Mouse (Mus musculus) hindbrain, embryonic 13.5 days (tissue): Measurements from ENCODE around the gene Per1. TPM values are rescaled to one million over a fixed set of nuclear protein-coding genes. Genes with fewer than 3 reads are reported as not detected.
"Not testable (repeated sequence)": the region's sequence is repeated elsewhere in the genome, so short reads cannot be mapped to it uniquely, and the experiment has no call there.

Source experiments
- ATAC-seq: fragments of 200-750 bp; cut with Nextera tagmentation; 2 replicates; pipeline ENCODE4 v1.8.0; 2017; ENCODE audit warnings: moderate TSS enrichment; ENCODE audit not compliant: low FRiP score
- H3K27ac ChIP-seq: fragments of 300-500 bp; sonication (generic); 2 replicates; pipeline ENCODE4 v1.5.1; 2015; ENCODE audit warnings: inconsistent platforms, mild to moderate bottlenecking, moderate library complexity
- H3K27me3 ChIP-seq: fragments of 300-500 bp; sonication (generic); 2 replicates; pipeline ENCODE4 v1.6.1; 2015; ENCODE audit warnings: mild to moderate bottlenecking, inconsistent platforms
- H3K36me3 ChIP-seq: fragments of 300-500 bp; sonication (generic); 2 replicates; pipeline ENCODE4 v1.6.1; 2015; ENCODE audit warnings: mild to moderate bottlenecking, inconsistent platforms
- H3K4me1 ChIP-seq: fragments of 300-500 bp; sonication (generic); replicated peaks from 2 replicates; pipeline ENCODE4 v1.6.1; 2015; ENCODE audit warnings: inconsistent platforms
- H3K4me2 ChIP-seq: fragments of 300-500 bp; sonication (generic); 2 replicates; pipeline ENCODE4 v1.6.1; 2015; ENCODE audit warnings: inconsistent platforms, mild to moderate bottlenecking, moderate library complexity
- H3K4me3 ChIP-seq: fragments of 300-500 bp; sonication (generic); 2 replicates; pipeline ENCODE4 v1.5.1; 2015; ENCODE audit warnings: mild to moderate bottlenecking, inconsistent platforms
- H3K9ac ChIP-seq: fragments of 300-500 bp; sonication (generic); 2 replicates; pipeline ENCODE4 v1.6.1; 2015; ENCODE audit warnings: mild to moderate bottlenecking, inconsistent platforms
- H3K9me3 ChIP-seq: fragments of 300-500 bp; sonication (generic); 2 replicates; pipeline ENCODE4 v1.6.1; 2016; ENCODE audit warnings: inconsistent platforms
- WGBS: fragments of 180-500 bp; shearing (Covaris S2); methylation state at CpG from one replicate; pipeline ENCODE4 v1.1.7; 2015; 5-methylcytosine and 5-hydroxymethylcytosine counted together
- polyA plus RNA-seq: library from polyadenylated mRNA; unstranded; fragments of >200 nt; fragmentation: Nextera tagmentation; extraction: Ambion mirVana; gene quantifications from 2 replicates; pipeline ENCODE4 v1.2.1, GENCODE M21; 2015

The Per1 gene
- polyA plus RNA-seq, 1 experiment from 2014 or later: 9.4 TPM

- Histone ChIP-seq H3K9ac (peak overlapping the region; percentile 100), H3K4me2 (peak overlapping the region; percentile 96), H3K27ac (peak overlapping the region; percentile 98), H3K4me1 (peaks cover 45% of the 10 kb centered on the region), H3K36me3 (peaks cover 28% of the 10 kb centered on the region), H3K4me3 (peak overlapping the region; percentile 98), H3K27me3 (no peaks in the 10 kb centered on the region), H3K9me3 (no peaks in the 10 kb centered on the region)
- 12% methylated on average over 25 of the region's 25 CpGs for WGBS
- peak; percentile 21 for ATAC-seq
Observed at GRCm38 (mm10) chr11:69088856-69089615, 6.0 kb upstream of the Per1 start.

- no peak for ATAC-seq
- 89% methylated on average over 12 of the region's 12 CpGs for WGBS
- Histone ChIP-seq H3K27ac (peak overlapping the region; percentile 98; the same call in 1 of the 2 replicates), H3K4me3 (peak overlapping the region; percentile 98), H3K36me3 (peaks cover 28% of the 10 kb centered on the region), H3K4me1 (peaks cover 49% of the 10 kb centered on the region), H3K9me3 (no peaks in the 10 kb centered on the region), H3K4me2 (peak overlapping the region; percentile 96), H3K27me3 (no peaks in the 10 kb centered on the region), H3K9ac (peak overlapping the region; percentile 100)
Observed at GRCm38 (mm10) chr11:69089616-69090290, 5.3 kb upstream of the Per1 start.

GRCm38 (mm10) chr11:69090367-69090766 is 4.7 kb upstream of the Per1 start:
- H3K4me3 ChIP-seq: peak overlapping the region; percentile 98; the same call in 1 of the 2 replicates
- H3K4me1 ChIP-seq: peaks cover 53% of the 10 kb centered on the region

GRCm38 (mm10) chr11:69091566-69092385 is 3.2 kb upstream of the Per1 start:
- Histone ChIP-seq H3K4me3 (no peak overlapping the region), H3K4me1 (peaks cover 66% of the 10 kb centered on the region), H3K36me3 (peaks cover 28% of the 10 kb centered on the region), H3K9me3 (no peaks in the 10 kb centered on the region), H3K27ac (no peak overlapping the region), H3K27me3 (0 out of 2 replicates have a peak, but pooled peaks cover 2% of the 10 kb centered on the region), H3K9ac (no peak overlapping the region), H3K4me2 (no peak overlapping the region)
- WGBS: 70% methylated on average over 7 of the region's 7 CpGs
- ATAC-seq: no peak

More at GRCm38 (mm10) chr11:69090367-69090766, 4.7 kb upstream of the Per1 start:
- Histone ChIP-seq H3K4me2 (peak overlapping the region; percentile 96), H3K36me3 (peaks cover 28% of the 10 kb centered on the region), H3K27ac (0 out of 2 replicates have a peak overlapping the region, but pooled peaks have one; percentile 2), H3K27me3 (no peaks in the 10 kb centered on the region), H3K9ac (peak overlapping the region; percentile 100), H3K9me3 (no peaks in the 10 kb centered on the region)
- no peak for ATAC-seq
- WGBS: 65% methylated on average over 5 of the region's 6 CpGs

GRCm38 (mm10) chr11:69092386-69092751 is 2.6 kb upstream of the Per1 start:
- WGBS: 9% methylated on average over 3 of the region's 3 CpGs

GRCm38 (mm10) chr11:69092871-69093270 is 2.1 kb upstream of the Per1 start:
- Histone ChIP-seq H3K4me2 (no peak overlapping the region), H3K9ac (no peak overlapping the region), H3K4me1 (peaks cover 68% of the 10 kb centered on the region), H3K9me3 (no peaks in the 10 kb centered on the region), H3K36me3 (peaks cover 28% of the 10 kb centered on the region), H3K27ac (no peak overlapping the region), H3K27me3 (0 out of 2 replicates have a peak, but pooled peaks cover 2% of the 10 kb centered on the region), H3K4me3 (no peak overlapping the region)
- WGBS: 93% methylated on average over 4 of the region's 4 CpGs
- no peak for ATAC-seq

More at GRCm38 (mm10) chr11:69092386-69092751, 2.6 kb upstream of the Per1 start:
- Histone ChIP-seq H3K36me3 (peaks cover 28% of the 10 kb centered on the region), H3K27me3 (0 out of 2 replicates have a peak, but pooled peaks cover 2% of the 10 kb centered on the region), H3K9ac (no peak overlapping the region), H3K4me1 (peaks cover 68% of the 10 kb centered on the region), H3K4me3 (no peak overlapping the region), H3K27ac (no peak overlapping the region), H3K4me2 (no peak overlapping the region), H3K9me3 (no peaks in the 10 kb centered on the region)
- ATAC-seq: no peak

- H3K4me2 ChIP-seq, H3K9me3 ChIP-seq, H3K4me3 ChIP-seq, H3K9ac ChIP-seq, ATAC-seq, H3K27me3 ChIP-seq: not testable (repeated sequence)
- Histone ChIP-seq H3K27ac (peak overlapping the region; percentile 82; the same call in 1 of the 2 replicates), H3K36me3 (peaks cover 28% of the 10 kb centered on the region), H3K4me1 (peaks cover 75% of the 10 kb centered on the region)
- 89% methylated on average over 7 of the region's 7 CpGs for WGBS
Observed at GRCm38 (mm10) chr11:69093856-69094255, 1.2 kb upstream of the Per1 start.

GRCm38 (mm10) chr11:69095511-69096231 is 654 bp downstream of the Per1 start:
- Histone ChIP-seq H3K4me3 (peak overlapping the region; percentile 47), H3K27ac (peak overlapping the region; percentile 82), H3K27me3 (0 out of 2 replicates have a peak, but pooled peaks cover 2% of the 10 kb centered on the region), H3K36me3 (peaks cover 18% of the 10 kb centered on the region), H3K9ac (peak overlapping the region; percentile 72), H3K4me1 (peaks cover 76% of the 10 kb centered on the region), H3K4me2 (peak overlapping the region; percentile 97), H3K9me3 (no peaks in the 10 kb centered on the region)
- WGBS: 3% methylated on average over 27 of the region's 27 CpGs
- no peak for ATAC-seq

GRCm38 (mm10) chr11:69096360-69096986 is 1.5 kb downstream of the Per1 start:
- no peak for ATAC-seq
- Histone ChIP-seq H3K4me3 (peak overlapping the region; percentile 47), H3K36me3 (peaks cover 20% of the 10 kb centered on the region), H3K4me1 (peaks cover 73% of the 10 kb centered on the region), H3K9ac (peak overlapping the region; percentile 75), H3K4me2 (peak overlapping the region; percentile 97), H3K27ac (peak overlapping the region; percentile 88), H3K9me3 (no peaks in the 10 kb centered on the region), H3K27me3 (0 out of 2 replicates have a peak, but pooled peaks cover 2% of the 10 kb centered on the region)
- WGBS: 14% methylated on average over 9 of the region's 9 CpGs

- Histone ChIP-seq H3K4me1 (peaks cover 66% of the 10 kb centered on the region), H3K9ac (peak overlapping the region; percentile 75), H3K4me3 (peak overlapping the region; percentile 32), H3K36me3 (peaks cover 23% of the 10 kb centered on the region), H3K27ac (peak overlapping the region; percentile 88), H3K27me3 (0 out of 2 replicates have a peak, but pooled peaks cover 2% of the 10 kb centered on the region), H3K4me2 (peak overlapping the region; percentile 97), H3K9me3 (no peaks in the 10 kb centered on the region)
- ATAC-seq: no peak
- 2% methylated on average over 29 of the region's 29 CpGs for WGBS
Observed at GRCm38 (mm10) chr11:69096987-69097900, 2.2 kb downstream of the Per1 start.
